Comparison of ENCODE assay signal across 27 mouse cellular contexts in genomic region chr2:44470953-44471352, GRCm38 (mm10).
DNase-seq lines count a peak whose midpoint lies in the region; ATAC-seq and TF ChIP-seq lines count a peak whose summit lies in the region.
"Had no signal": no experiment of that assay in that cellular context is flagged by ENCODE, and none has a peak within 500 bp of the region (broad histone marks: within the 10 kb centered on the region; RNA-seq: fewer than 3 reads in every experiment).

No protein-coding gene starts in this region.

- H3K27ac ChIP-seq in layer of hippocampus, adult 2 months: no peak overlapping the region
- no peak overlapping the region for H3K27ac ChIP-seq in ES-Bruce4 (ENCODE audit: insufficient read depth, low read length)
- H3K27ac ChIP-seq in neural tube, embryonic 15.5 days (replicated peaks): no peak overlapping the region
- H3K27ac ChIP-seq: embryonic facial prominence, embryonic 12.5 days; forebrain, embryonic 15.5 days; kidney, postnatal 0 days; limb, embryonic 12.5 days; liver, embryonic 15.5 days; midbrain, embryonic 13.5 days had no signal

- 98% methylated on average over 5 of the region's 5 CpGs for WGBS in neural tube, embryonic 15.5 days

- TF ChIP-seq EP300 in ES-Bruce4 (IDR thresholded peaks at IDR 0.05; ENCODE audit: insufficient read depth, low read depth, low read length): no peak

- DNase-seq in layer of hippocampus, adult 2 months (ENCODE audit: low spot score in 2 of 2): no peak
- no peak for DNase-seq in layer of hippocampus, postnatal 10 days (ENCODE audit: low spot score in 2 of 2)
- DNase-seq in R1 (ENCODE audit: low read depth, low spot score): peak; percentile 56
- DNase-seq in left cerebral cortex, postnatal 36 days (ENCODE audit: low spot score in 2 of 2): no peak
- no peak for DNase-seq in gastrocnemius, adult 8-10 months (ENCODE audit: low spot score in 2 of 2)
- DNase-seq: adrenal gland, postnatal 25 days; B cell, adult 2 months; cerebellum, adult 11-12 months; cerebellum, adult 9-11 months; embryo, embryonic 11 days; gastrocnemius, postnatal 36 days; kidney, adult 8-10 months; kidney, postnatal 4 days; lung, embryonic 14.5 days; right cerebral cortex, adult 18-20 months; spleen, adult 18-20 months; thymus, adult 2 months; thymus, postnatal 4 days had no signal

- TF ChIP-seq POLR2A in ES-Bruce4 (IDR thresholded peaks at IDR 0.05; ENCODE audit: insufficient read depth, low read length): no peak

- no peak overlapping the region for H3K4me2 ChIP-seq in neural tube, embryonic 15.5 days
- H3K4me2 ChIP-seq: embryonic facial prominence, embryonic 12.5 days; forebrain, embryonic 15.5 days; limb, embryonic 12.5 days; liver, embryonic 15.5 days; lung, embryonic 14.5 days; midbrain, embryonic 13.5 days had no signal

- no peaks in the 10 kb centered on the region for H3K4me1 ChIP-seq in ES-Bruce4 (ENCODE audit: control insufficient read depth, insufficient read depth, low read length)
- no peaks in the 10 kb centered on the region for H3K4me1 ChIP-seq in neural tube, embryonic 15.5 days
- H3K4me1 ChIP-seq: embryonic facial prominence, embryonic 12.5 days; limb, embryonic 12.5 days; liver, embryonic 15.5 days; midbrain, embryonic 13.5 days had no signal

- ATAC-seq in neural tube, embryonic 15.5 days (ENCODE audit: low FRiP score): no peak
- ATAC-seq: forebrain, embryonic 15.5 days; hindbrain, embryonic 16.5 days; midbrain, embryonic 13.5 days had no signal

- no peaks in the 10 kb centered on the region for H3K27me3 ChIP-seq in ES-Bruce4 (ENCODE audit: control insufficient read depth, insufficient read depth, low read length, poor library complexity, severe bottlenecking)
- no peaks in the 10 kb centered on the region for H3K27me3 ChIP-seq in neural tube, embryonic 15.5 days (replicated peaks)
- H3K27me3 ChIP-seq: embryonic facial prominence, embryonic 12.5 days; forebrain, embryonic 15.5 days; limb, embryonic 12.5 days; liver, embryonic 15.5 days; midbrain, embryonic 13.5 days had no signal

- H3K4me3 ChIP-seq in layer of hippocampus, adult 2 months: no peak overlapping the region
- no peak overlapping the region for H3K4me3 ChIP-seq in ES-Bruce4 (ENCODE audit: low read depth, low read length)
- H3K4me3 ChIP-seq in neural tube, embryonic 15.5 days (replicated peaks): no peak overlapping the region
- H3K4me3 ChIP-seq: embryonic facial prominence, embryonic 12.5 days; forebrain, embryonic 15.5 days; limb, embryonic 12.5 days; liver, embryonic 15.5 days; midbrain, embryonic 13.5 days had no signal

- intact Hi-C loops in left cerebral cortex, postnatal 36 days (cut with DNase I): no loop called here

- no peak overlapping the region for H3K9ac ChIP-seq in ES-Bruce4 (ENCODE audit: low read depth, poor library complexity, severe bottlenecking)
- H3K9ac ChIP-seq in neural tube, embryonic 15.5 days (replicated peaks): no peak overlapping the region
- H3K9ac ChIP-seq: embryonic facial prominence, embryonic 12.5 days; forebrain, embryonic 15.5 days; limb, embryonic 12.5 days; liver, embryonic 15.5 days; lung, embryonic 14.5 days; midbrain, embryonic 13.5 days had no signal

- no peaks in the 10 kb centered on the region for H3K36me3 ChIP-seq in ES-Bruce4 (ENCODE audit: control insufficient read depth, insufficient read depth, low read length, poor library complexity, severe bottlenecking)
- H3K36me3 ChIP-seq in neural tube, embryonic 15.5 days: no peaks in the 10 kb centered on the region
- H3K36me3 ChIP-seq: embryonic facial prominence, embryonic 12.5 days; forebrain, embryonic 15.5 days; limb, embryonic 12.5 days; liver, embryonic 15.5 days; midbrain, embryonic 13.5 days had no signal

- no peaks in the 10 kb centered on the region for H3K9me3 ChIP-seq in ES-Bruce4 (replicated peaks; ENCODE audit: control insufficient read depth, insufficient read depth, low read length, poor library complexity, severe bottlenecking)
- no peaks in the 10 kb centered on the region for H3K9me3 ChIP-seq in neural tube, embryonic 15.5 days (replicated peaks)
- H3K9me3 ChIP-seq: embryonic facial prominence, embryonic 12.5 days; forebrain, embryonic 15.5 days; limb, embryonic 12.5 days; liver, embryonic 15.5 days had no signal

- peak; percentile 48 for TF ChIP-seq CTCF in layer of hippocampus, adult 2 months (conservative IDR thresholded peaks at IDR 0.05)
- TF ChIP-seq CTCF in ES-Bruce4 (IDR thresholded peaks at IDR 0.05; ENCODE audit: low read depth, low read length): peak; percentile 23
